Mouse (Mus musculus) liver, adult 2 months (tissue): ENCODE results near the gene Gm5741.

Source experiments
- CTCF ChIP-seq: fragments of 200-500 bp; IDR thresholded peaks from 2 replicates; pipeline ENCODE4 v1.5.1; 2011; ENCODE audit warnings: low read depth, low read length, control low read depth
- POLR2A ChIP-seq: fragments of 200-500 bp; IDR thresholded peaks from 2 replicates; pipeline ENCODE4 v1.6.1; 2011; ENCODE audit warnings: low read length, control low read depth; ENCODE audit not compliant: insufficient read depth; ENCODE audit errors: extremely low read depth

- TF ChIP-seq CTCF: no peak
- TF ChIP-seq POLR2A: no peak
Measured at GRCm38 (mm10) chr8:85027922-85028321, 39.9 kb downstream of the Gm5741 start.
